Mouse (Mus musculus) G1E (cell line): Measurements from ENCODE around the gene Nfe2l1. TPM values are rescaled to one million over a fixed set of nuclear protein-coding genes. Genes with fewer than 3 reads are reported as not detected.

Experiments
- ATAC-seq: 2 replicates; pipeline ENCODE4 v1.8.0; 2016; ENCODE audit warnings: mild to moderate bottlenecking; ENCODE audit not compliant: insufficient number of reproducible peaks, poor library complexity, low FRiP score, severe bottlenecking; ENCODE audit errors: extremely low read depth
- DNase-seq: peaks from one replicate; pipeline ENCODE4 v3.0.0; 2012; ENCODE audit warnings: low spot score
- H3K27me3 ChIP-seq: 2 replicates; pipeline ENCODE4 v1.6.1; 2012; ENCODE audit warnings: mild to moderate bottlenecking, low read length, inconsistent platforms; ENCODE audit not compliant: insufficient read depth
- H3K36me3 ChIP-seq: replicated peaks from 2 replicates; pipeline ENCODE3; 2012; ENCODE audit warnings: mild to moderate bottlenecking, inconsistent platforms
- H3K4me1 ChIP-seq: 2 replicates; pipeline ENCODE4 v1.6.1; 2012; ENCODE audit warnings: low read depth, low read length, inconsistent platforms, mixed read lengths; ENCODE audit not compliant: insufficient read depth
- H3K4me3 ChIP-seq: 2 replicates; pipeline ENCODE4 v1.5.1; 2012; ENCODE audit warnings: low read depth, mild to moderate bottlenecking, inconsistent platforms, low read length, moderate library complexity, mixed read lengths
- H3K9me3 ChIP-seq: replicated peaks from 2 replicates; pipeline ENCODE4 v1.6.1; 2012; ENCODE audit warnings: inconsistent platforms
- CTCF ChIP-seq: IDR thresholded peaks from 2 replicates; pipeline ENCODE4 v1.5.1; 2012; ENCODE audit warnings: low read depth, low read length, inconsistent platforms, mixed read lengths
- GATA1 ChIP-seq: IDR thresholded peaks from 2 replicates; pipeline ENCODE4 v1.6.1; 2012; ENCODE audit warnings: borderline replicate concordance, low read length, inconsistent platforms, mixed read lengths
- GATA2 ChIP-seq: IDR thresholded peaks from 2 replicates; pipeline ENCODE4 v1.6.1; 2012; ENCODE audit warnings: low read depth, low read length, inconsistent platforms, borderline replicate concordance
- POLR2AphosphoS5 ChIP-seq: IDR thresholded peaks from 2 replicates; pipeline ENCODE4 v1.6.1; 2012; ENCODE audit warnings: low read depth, low read length, inconsistent platforms; ENCODE audit not compliant: insufficient replicate concordance
- TAL1 ChIP-seq: conservative IDR thresholded peaks from 2 replicates; pipeline ENCODE4 v1.6.1; 2012; ENCODE audit warnings: low read depth, low read length, inconsistent platforms, mixed read lengths
- polyA plus RNA-seq: library from polyadenylated mRNA; stranded (reverse); fragments of >175 nt; gene quantifications from 2 replicates; pipeline ENCODE4 v1.2.3, GENCODE M21; 2012
- total RNA-seq, 2 experiments: library from RNA; stranded (forward) in 1 of 2; stranded (reverse) in 1 of 2; fragments of 200-1000 nt in 1 of 2; fragments of >200 nt in 1 of 2; fragmentation: Nextera tagmentation in 1 of 2; gene quantifications; 2 replicates each; pipeline ENCODE4 v1.2.3; 2014 to 2017

Nfe2l1 gene
- total and polyA plus RNA-seq, 3 experiments = 24.0 to 70.5 (median 35.9) TPM

- DNase-seq (no peak), ATAC-seq (no peak)
- H3K36me3 ChIP-seq = peaks cover 91% of the 10 kb centered on the region
- no peaks in the 10 kb centered on the region for H3K9me3 ChIP-seq
- H3K4me3 ChIP-seq = no peak overlapping the region
- no peaks in the 10 kb centered on the region for H3K27me3 ChIP-seq
- TF ChIP-seq GATA2 (no peak), TAL1 (no peak), CTCF (no peak), POLR2AphosphoS5 (no peak)
- peaks cover 8% of the 10 kb centered on the region for H3K4me1 ChIP-seq
These were observed 58.3 kb downstream of the Nfe2l1 start for GRCm38 (mm10) chr11:96771274-96771975.

DNA sequence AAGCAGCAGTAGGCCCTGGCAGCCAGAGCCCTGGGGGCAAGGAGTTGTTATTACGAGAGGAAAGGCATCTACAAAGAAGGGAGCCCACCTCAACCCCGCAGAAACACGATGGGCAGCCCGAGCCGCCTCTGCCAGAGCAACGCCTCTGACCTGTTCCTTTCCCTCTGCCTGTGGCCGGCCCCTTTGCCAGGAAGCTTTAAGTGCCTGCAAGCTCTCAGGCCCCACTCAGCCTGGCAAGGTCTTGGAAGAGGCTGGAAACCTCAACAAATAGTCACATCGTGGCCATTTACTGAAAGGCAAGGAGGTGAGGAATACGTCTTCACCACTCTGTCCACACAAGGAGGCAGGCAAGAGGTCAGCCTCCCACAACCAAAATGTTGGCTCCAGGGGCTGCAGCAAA is 61.5 kb downstream of the Nfe2l1 start:
- Histone ChIP-seq H3K36me3 (peaks cover 84% of the 10 kb centered on the region), H3K4me3 (no peak overlapping the region), H3K9me3 (no peaks in the 10 kb centered on the region), H3K27me3 (peaks cover under 1% of the 10 kb centered on the region; the same call in 1 of the 2 replicates), H3K4me1 (peaks cover 6% of the 10 kb centered on the region; the same call in 1 of the 2 replicates)
- no peak for TF ChIP-seq GATA1
- TF ChIP-seq POLR2AphosphoS5 = no peak
- TF ChIP-seq GATA2 = no peak
- no peak for TF ChIP-seq TAL1
- TF ChIP-seq CTCF = no peak
- DNase-seq (no peak), ATAC-seq (no peak)

Other genes with a start within 250 kb of the Nfe2l1 start
- 9.9 and 18.9 TPM in 2 replicates for gene Snx11, start 52.4 kb downstream of the Nfe2l1 start, total RNA-seq (2014; fragmentation: Nextera tagmentation)
- 19.9 and 21.4 TPM in 2 replicates for gene Snx11, start 52.4 kb downstream of the Nfe2l1 start, total RNA-seq (2017)
- 9.9 and 10.7 TPM in 2 replicates for gene Snx11, start 52.4 kb downstream of the Nfe2l1 start, polyA plus RNA-seq
- 78.9 and 81.3 TPM in 2 replicates for gene Cbx1, start 40.8 kb downstream of the Nfe2l1 start, total RNA-seq (2014; fragmentation: Nextera tagmentation)
- gene Cbx1, start 40.8 kb downstream of the Nfe2l1 start, total RNA-seq (2017) = 99.1 and 100 TPM in 2 replicates
- 73.7 and 75.0 TPM in 2 replicates for gene Cbx1, start 40.8 kb downstream of the Nfe2l1 start, polyA plus RNA-seq
- gene Copz2, start 19.9 kb upstream of the Nfe2l1 start, total RNA-seq (2014; fragmentation: Nextera tagmentation) = 9.0 and 16.3 TPM in 2 replicates
- gene Copz2, start 19.9 kb upstream of the Nfe2l1 start, total RNA-seq (2017) = 1.5 and 3.1 TPM in 2 replicates
- gene Copz2, start 19.9 kb upstream of the Nfe2l1 start, polyA plus RNA-seq = 0.48 and 0.52 TPM in 2 replicates
- 30.6 and 31.7 TPM in 2 replicates for gene Cdk5rap3, start 86.5 kb upstream of the Nfe2l1 start, total RNA-seq (2014; fragmentation: Nextera tagmentation)
- 51.3 and 59.3 TPM in 2 replicates for gene Cdk5rap3, start 86.5 kb upstream of the Nfe2l1 start, total RNA-seq (2017)
- gene Cdk5rap3, start 86.5 kb upstream of the Nfe2l1 start, polyA plus RNA-seq = 63.6 TPM in 2 replicates
- gene Prr15l, start 98.1 kb upstream of the Nfe2l1 start, total RNA-seq (2014; fragmentation: Nextera tagmentation) = not detected in 2 replicates
- gene Prr15l, start 98.1 kb upstream of the Nfe2l1 start, total RNA-seq (2017) = 0.05 and 0.17 TPM in 2 replicates
- gene Prr15l, start 98.1 kb upstream of the Nfe2l1 start, polyA plus RNA-seq = 0.11 and 0.17 TPM in 2 replicates
- 119 and 123 TPM in 2 replicates for gene Pnpo, start 114.0 kb upstream of the Nfe2l1 start, total RNA-seq (2014; fragmentation: Nextera tagmentation)
- 298 and 340 TPM in 2 replicates for gene Pnpo, start 114.0 kb upstream of the Nfe2l1 start, total RNA-seq (2017)
- 64.1 and 97.1 TPM in 2 replicates for gene Pnpo, start 114.0 kb upstream of the Nfe2l1 start, polyA plus RNA-seq
- gene Sp2, start 153.0 kb upstream of the Nfe2l1 start, total RNA-seq (2014; fragmentation: Nextera tagmentation) = 27.9 and 32.3 TPM in 2 replicates
- 0.99 and 1.6 TPM in 2 replicates for gene Sp2, start 153.0 kb upstream of the Nfe2l1 start, total RNA-seq (2017)
- 46.6 and 54.6 TPM in 2 replicates for gene Sp2, start 153.0 kb upstream of the Nfe2l1 start, polyA plus RNA-seq
- not detected in 2 replicates for gene Sp6, start 183.4 kb upstream of the Nfe2l1 start, total RNA-seq (2014; fragmentation: Nextera tagmentation)
- 0.05 and 0.12 TPM in 2 replicates for gene Sp6, start 183.4 kb upstream of the Nfe2l1 start, total RNA-seq (2017)
- 0.01 TPM in 1 of 2 replicates, not detected in the other for gene Sp6, start 183.4 kb upstream of the Nfe2l1 start, polyA plus RNA-seq
- gene Scrn2, start 200.0 kb upstream of the Nfe2l1 start, total RNA-seq (2014; fragmentation: Nextera tagmentation) = 1.2 and 5.3 TPM in 2 replicates
- gene Scrn2, start 200.0 kb upstream of the Nfe2l1 start, total RNA-seq (2017) = 9.6 and 10.5 TPM in 2 replicates
- gene Scrn2, start 200.0 kb upstream of the Nfe2l1 start, polyA plus RNA-seq = 12.7 and 14.5 TPM in 2 replicates
- 0.60 TPM in 1 of 2 replicates, not detected in the other for gene Lrrc46, start 211.4 kb upstream of the Nfe2l1 start, total RNA-seq (2014; fragmentation: Nextera tagmentation)
- 0.44 and 0.52 TPM in 2 replicates for gene Lrrc46, start 211.4 kb upstream of the Nfe2l1 start, total RNA-seq (2017)
- gene Lrrc46, start 211.4 kb upstream of the Nfe2l1 start, polyA plus RNA-seq = 0.07 and 0.20 TPM in 2 replicates
- 34.2 and 37.8 TPM in 2 replicates for gene Mrpl10, start 211.6 kb upstream of the Nfe2l1 start, total RNA-seq (2014; fragmentation: Nextera tagmentation)
- 36.2 and 36.5 TPM in 2 replicates for gene Mrpl10, start 211.6 kb upstream of the Nfe2l1 start, total RNA-seq (2017)
- gene Mrpl10, start 211.6 kb upstream of the Nfe2l1 start, polyA plus RNA-seq = 69.8 and 71.4 TPM in 2 replicates
- gene Osbpl7, start 220.7 kb upstream of the Nfe2l1 start, total RNA-seq (2014; fragmentation: Nextera tagmentation) = 15.7 and 40.7 TPM in 2 replicates
- gene Osbpl7, start 220.7 kb upstream of the Nfe2l1 start, total RNA-seq (2017) = 8.8 and 9.7 TPM in 2 replicates
- gene Osbpl7, start 220.7 kb upstream of the Nfe2l1 start, polyA plus RNA-seq = 22.0 and 29.7 TPM in 2 replicates